Mouse (Mus musculus) activated CD4-positive, CD25-positive, alpha-beta regulatory T cell, adult 4 months (primary cell): ENCODE results near the gene Guca2a. TPM values are rescaled to one million over a fixed set of nuclear protein-coding genes. Genes with fewer than 3 reads are reported as not detected.

ENCODE experiments used
- ATAC-seq: one replicate; pipeline ENCODE4 v1.8.0; 2017
- polyA plus RNA-seq, 2 experiments: library from polyadenylated mRNA; unstranded; fragments of 100-300 nt; shearing (Covaris generic); gene quantifications; one replicate each; pipeline ENCODE4 v1.2.1; 2017

Guca2a gene
- polyA plus RNA-seq, 2 experiments from 2014 or later = not detected

DNA sequence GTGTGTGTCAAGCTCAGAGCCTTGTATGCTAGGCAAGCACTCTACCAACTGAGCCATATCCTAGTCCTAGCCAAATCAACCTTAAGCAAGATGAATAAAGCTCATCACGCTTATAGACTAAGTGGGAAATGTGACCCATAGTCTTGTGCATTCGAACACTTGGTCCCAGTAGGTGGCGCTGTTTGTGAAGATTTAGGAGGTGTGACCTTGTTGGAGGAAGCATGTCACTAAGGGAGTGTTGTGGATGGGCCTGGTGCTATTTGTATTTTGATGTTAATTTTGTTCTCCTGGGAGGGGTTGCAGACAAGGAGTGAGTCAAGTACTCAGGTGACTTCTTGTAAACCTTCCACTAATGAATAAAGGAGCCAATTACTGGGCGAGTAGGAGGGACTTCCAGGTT is 5.2 kb downstream of the Guca2a start:
- no peak for ATAC-seq

DNA sequence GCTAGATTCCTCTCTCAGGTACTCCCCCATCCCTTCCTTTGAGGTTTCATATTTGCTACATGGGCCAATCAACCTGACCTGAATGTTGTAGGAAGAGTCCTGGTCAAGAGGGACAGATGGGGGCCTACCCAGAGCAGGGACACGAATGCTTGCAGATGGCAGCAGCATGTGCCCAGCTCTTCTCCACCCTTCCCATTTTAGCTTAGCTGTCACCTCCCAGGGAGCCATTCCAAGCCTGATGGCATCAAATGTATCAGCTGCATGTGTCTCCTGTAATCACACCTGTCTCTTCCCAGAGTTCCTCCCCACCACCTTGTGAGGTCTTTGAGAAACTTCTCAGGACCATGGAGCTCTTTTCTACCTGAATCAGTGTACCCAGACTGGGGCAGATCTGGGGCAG is 19.5 kb downstream of the Guca2a start:
- ATAC-seq = no peak

DNA sequence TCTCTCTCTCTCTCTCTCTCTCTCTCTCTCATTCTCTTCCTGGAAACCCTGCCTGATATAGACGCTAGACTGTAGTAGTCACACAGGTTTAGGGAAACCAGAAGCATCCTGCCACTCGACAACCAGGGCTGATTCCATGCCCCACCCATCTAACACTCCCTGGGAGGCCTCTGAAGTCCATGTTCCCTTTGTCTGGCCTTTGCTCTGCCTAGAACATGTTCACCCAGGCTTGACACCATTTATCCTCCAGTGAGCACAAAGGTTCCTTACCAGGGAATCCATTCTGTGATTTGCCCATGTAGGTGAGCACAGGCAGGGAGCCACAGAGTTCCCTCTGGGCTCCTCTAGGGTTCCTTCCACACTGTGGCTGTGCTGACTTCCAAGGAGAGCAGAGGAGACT is 20.7 kb downstream of the Guca2a start:
- no peak for ATAC-seq

DNA sequence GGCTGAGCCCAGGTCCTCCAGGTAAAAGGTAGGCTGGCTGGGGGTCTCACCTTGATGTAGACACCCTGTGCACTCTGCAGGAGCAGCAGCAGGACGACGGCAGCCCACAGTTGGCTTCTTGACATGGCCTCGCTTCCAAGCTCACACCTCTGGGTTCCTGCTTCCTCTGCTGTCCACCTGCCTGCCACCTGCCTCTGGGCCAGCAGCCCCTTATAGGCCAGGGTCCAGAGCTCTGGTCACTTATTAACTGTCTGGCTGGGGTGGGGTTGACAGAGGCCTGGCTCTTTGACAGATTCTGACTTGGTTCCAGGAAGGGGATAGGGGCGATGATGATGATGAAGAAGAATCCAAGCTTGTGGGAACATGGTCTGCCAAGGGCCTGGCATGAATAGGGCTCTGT is 21.2 kb downstream of the Guca2a start, which contains the start of gene Guca2b:
TSS of gene Guca2b (minus strand) at position 224 of the 400 bp plus-strand sequence.
- no peak for ATAC-seq

DNA sequence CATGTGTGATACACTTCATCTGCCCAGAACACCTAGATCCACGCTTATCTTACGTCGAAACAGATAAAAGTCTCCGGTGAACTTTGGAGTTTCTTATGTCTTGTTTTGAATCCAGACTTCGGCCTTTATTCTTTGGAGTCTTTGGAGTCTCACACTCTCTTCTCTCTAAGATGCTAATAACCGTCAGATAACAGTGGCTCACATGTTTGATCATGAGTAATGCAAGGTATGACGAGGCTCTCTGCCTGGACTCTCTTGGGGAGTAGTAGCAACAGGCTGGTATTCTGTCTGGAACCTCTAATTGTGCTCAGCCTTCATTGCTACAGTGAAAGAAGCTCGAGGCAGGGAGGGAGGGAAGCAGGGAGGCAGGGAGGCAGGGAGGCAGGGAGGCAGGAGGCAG is 22.5 kb downstream of the Guca2a start:
- ATAC-seq = no peak

DNA sequence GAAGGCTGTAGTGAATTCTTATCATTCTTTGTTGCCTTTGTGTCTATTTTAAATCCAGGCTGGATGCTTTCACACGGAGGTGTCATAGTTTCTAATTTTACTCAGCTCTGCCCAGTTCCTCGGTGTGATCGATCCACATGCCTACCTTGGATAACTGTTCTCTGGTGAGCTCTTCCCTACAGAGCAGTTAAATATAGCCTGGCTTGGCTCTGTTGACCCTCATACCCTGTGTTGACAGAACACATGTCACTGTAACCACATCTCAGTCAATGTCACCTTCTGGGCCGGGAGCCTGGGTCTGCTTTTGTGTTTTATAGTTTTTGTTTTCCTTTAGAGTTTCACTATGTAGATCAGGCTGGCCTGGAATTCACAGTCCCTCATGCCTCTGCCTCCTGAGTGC is 24.6 kb downstream of the Guca2a start:
- no peak for ATAC-seq

DNA sequence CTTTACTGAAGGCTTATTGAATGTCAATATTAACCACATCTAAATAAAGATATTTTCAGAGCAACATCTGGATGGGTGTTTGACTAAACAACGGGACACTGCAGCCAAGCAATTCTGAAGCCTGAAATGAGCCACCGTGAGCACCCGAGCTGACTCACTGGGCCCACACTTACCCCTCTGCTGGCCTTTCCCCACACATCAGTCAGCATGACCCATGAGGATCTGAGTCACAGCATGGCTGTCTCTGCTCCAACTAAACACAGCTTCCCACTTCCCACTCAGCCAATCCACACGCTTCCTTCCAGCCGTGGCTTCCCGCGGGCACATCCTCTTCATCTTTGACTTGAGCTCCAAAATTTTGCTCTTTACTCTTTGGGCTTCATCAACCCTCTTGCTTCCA is 25.5 kb downstream of the Guca2a start:
- no peak for ATAC-seq

DNA sequence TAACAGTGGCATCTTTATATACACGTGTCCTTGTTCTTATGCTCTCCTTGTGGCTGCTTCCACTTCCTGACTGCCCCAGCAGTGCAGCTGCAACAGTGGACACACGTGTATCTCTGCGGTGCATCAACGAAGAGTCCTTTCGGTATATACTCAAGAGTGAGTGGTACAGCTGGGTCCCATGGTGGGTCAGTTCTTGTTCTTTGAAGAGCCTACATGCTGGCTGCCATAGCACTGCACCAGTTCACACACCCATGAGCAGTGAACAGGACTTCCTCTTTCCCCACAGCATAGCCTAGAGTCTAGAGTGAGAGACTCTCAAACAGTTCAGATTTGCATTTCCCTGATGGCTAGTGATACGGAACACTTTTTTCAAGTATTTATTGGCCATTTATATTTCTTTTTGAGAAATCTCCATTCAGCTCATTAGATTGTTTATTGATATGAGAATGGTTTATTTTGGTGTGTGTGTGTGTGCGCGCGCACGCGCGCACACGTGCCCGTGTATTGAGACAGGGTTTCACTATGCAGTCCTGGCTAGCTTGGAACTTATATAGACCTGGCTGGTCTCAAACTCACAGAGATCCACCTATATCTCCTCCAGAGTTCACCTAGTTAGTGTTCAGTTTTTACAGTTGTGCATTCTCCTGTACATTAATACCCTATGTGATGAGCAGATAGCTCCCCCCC is 26.0 kb downstream of the Guca2a start:
- ATAC-seq = no peak

DNA sequence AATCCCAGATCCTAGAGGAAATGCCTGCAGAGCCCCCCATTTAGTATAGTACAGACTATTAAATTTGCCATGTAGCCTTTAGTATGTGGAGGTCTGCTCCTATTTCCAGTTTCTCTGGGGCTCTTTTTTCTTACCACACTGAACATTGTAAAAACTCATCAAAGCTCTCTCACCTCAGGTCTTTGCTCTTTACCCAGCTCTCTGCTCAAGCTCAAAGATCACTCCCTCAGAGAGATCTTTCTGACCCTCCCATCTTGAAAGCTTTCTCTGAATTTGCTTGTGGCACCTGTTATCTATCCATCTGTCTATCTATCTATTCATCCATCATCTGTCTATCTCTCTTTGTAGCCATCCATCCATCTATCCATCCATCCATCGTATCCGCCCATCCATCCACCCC is 27.7 kb downstream of the Guca2a start:
- ATAC-seq = no peak

DNA sequence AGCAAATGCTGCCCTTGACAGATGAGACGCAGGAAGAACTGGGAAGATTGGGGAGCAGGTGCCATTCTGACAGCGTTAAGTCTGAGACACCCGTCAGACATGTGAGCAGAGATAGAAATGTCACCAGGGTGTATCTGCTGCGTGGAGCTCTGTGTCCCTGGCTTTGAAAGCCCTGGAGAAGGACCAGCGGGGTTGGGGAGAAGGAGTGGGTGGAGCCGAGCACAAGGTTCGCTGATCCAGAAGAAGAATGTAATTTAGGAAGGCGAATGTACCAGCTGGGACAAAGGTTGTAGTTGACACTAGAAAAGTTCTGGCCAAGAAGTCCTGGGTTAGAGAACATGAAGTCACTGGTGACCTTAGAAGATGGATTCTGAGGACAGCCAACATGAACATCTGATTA is 28.6 kb downstream of the Guca2a start:
- no peak for ATAC-seq

DNA sequence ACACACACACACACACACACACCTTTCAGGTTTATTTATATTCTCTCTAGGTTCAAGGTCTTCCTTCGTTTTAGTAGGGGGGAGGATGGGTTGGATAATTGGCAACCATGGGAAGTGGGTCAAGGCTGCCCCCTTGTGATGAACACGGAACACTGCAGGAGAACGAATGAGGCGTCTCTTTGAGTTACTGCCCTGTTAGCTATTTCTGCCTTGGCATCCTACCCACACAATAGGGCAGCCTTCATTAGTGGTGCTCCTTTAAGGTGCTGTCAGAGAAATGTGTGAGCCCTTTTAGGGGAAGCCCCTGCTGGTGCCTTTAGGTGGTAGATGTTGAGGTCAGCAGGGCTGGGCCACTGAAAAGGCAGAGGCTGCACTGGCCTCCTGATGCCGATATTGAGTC is 29.9 kb downstream of the Guca2a start:
- no peak for ATAC-seq

DNA sequence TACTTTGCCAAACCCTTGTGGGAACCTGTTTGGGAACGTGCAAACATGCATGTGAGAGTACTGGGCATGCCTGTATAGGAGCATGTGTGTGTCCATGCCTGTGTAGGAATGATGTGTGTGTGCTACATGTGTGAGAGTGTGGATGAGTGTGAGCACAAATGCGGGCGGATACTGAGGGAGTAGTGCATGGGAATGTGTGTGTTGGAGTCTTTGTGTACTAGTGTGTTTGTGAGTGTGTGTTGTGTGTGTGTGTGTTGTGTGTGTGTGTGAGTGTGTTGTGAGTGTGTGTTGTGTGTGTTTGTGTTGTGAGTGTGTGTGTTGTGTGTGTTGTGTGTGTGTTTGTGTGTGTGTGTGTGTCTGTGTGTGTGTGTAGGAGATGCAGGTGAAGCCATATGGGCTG is 30.7 kb downstream of the Guca2a start:
- ATAC-seq = no peak

DNA sequence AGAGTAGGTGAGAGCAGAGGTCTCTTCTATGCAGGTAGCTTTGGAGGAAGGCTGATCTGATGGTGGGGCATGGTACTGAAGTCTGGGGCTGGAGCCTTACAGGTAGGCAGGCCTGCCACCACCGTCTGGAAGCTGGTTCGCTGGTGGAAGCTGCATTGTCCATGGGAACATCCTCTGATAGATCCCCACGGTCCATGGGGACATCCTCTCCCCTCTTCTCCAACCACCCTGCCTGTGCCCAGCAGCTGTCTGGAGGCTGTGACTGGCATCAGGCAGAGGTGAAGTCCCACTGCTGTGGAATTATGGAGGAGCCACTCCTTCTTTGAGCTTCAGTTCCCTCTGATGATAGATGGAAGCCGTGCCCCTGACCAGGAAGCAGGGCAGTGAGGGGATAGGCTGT is 31.1 kb downstream of the Guca2a start:
- ATAC-seq = no peak

DNA sequence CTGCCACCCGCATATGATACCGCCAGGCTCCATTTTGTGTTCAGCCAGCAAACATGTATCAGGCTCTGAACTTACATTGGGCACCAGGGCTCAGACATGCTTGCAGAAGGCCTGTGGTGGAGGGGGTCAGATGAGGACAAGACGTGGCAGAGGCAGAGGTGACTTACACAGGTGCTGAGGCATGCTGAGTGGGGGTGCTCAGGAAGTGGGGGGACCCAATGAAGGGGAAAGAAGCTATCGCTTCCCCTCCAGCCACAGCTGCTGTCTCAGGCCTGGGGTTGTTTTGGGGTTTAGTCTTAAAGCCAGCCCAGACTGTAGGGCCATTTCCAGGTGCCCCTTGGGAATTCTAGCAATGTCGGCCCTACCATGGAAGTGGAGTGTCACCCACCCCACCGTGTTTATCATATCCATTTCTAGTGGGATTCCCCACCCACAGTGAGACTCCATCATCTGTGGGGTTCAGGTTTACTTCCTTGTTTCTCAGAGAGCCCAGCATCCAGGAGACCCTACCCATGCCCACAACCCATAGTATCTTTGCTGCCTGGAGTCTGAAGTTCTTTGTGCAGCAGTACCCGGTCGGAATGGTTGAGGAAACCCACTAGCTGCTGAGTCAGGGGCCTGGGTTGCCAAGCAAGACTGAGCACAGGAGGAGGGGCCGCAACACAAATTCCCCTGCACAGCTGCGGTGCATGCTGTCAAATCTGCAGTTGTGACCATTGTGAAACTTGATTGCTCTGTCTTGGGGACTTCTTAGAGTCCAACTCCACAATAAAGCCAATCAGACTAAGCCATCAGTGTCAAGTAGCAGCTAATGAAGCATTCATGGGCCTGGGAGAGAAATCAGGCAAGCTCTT is 32.1 kb downstream of the Guca2a start:
- no peak for ATAC-seq

DNA sequence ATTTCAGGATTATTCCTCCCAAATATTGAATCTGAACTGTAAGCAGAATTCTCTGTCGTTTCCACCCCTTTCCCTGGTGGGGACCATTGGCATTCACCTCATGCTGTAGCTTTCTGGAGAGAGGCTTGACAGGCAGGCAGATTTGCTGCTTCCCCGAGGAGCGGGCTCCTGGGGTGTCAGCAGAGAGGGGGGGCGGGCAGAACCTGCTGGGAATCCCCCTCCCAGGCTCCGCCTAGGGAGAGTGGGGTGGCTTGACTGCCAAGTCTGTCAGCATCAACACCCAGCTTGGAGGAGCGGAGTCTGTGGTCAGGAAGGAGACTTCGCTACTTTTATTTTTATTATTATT is 32.7 kb downstream of the Guca2a start:
- no peak for ATAC-seq

DNA sequence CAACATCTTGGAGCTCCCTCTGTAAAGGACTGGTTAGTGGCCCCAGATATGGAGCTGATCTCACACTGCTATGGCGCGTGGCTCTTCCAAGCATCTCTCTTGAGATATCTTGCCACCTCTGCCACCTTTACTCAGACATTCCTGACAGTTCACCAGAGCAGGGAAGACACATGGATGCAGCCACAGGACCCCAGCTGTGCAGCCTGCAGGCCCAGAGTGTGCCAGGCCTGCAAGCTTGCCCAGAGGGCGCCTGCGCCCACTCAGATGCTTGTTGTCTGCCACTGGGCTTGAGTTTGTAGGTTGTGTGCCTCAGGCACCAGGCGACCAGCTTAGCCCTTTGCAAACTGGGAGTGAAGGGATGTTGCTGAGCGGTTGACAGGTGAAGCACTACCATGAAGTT is 33.2 kb downstream of the Guca2a start:
- ATAC-seq = no peak

DNA sequence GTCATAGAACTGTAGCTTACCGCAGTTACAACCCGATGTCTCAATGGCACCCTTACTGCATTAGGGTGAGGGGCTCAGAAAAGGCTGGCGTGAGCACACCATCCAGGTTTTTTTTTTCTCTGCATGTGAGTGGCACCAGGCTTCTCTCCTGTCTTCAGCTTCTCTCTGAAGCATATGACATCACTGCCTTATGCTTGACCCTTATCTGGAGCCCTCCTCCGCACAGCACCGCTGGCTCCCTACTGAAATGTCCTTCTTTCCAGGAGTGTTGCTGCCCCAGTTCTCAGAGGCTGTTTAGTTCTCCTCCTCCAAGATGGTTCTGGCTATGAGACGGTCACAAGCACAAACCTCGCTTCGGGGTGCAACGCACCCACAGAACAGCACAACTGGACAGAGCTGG is 33.7 kb downstream of the Guca2a start:
- ATAC-seq = no peak

DNA sequence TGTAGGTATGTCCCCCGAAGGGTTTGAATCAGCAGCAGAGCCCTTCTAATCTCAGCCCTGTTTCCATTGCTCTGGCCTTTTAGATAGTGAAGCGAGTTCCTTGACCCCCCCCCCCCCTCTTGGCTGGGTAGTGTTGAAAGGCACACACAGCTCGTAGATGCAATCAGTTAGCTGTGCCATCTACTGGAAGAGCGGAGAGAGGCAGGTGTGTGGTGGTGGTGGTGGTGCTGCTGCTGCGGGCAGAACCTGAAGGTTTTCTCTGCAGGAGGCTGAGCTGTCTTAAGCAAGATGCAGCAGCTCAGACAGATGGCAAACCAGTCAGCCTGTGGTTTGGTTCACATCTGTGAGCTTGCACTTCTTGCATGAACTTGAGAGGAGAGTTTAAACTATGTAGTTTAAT is 35.2 kb downstream of the Guca2a start:
- ATAC-seq = no peak

DNA sequence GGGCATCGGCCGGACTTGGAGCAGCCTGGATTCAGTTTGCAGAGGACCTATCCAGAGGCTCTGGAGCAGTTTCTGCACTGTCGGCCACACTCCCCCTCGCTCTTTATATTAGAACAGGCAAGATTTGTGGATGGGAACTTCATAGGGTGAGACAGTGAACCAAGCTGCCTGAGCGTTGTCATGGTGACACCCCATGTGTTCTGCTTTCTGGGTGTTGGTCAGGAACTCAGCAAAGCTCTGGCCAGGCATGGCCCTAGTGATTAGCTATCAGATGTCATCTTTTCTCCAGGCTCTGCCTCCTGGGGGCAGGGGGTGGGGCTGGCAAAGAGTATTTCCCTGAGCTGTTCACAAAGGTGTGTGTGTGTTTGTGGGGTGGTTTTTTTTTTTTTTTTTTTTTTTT is 45.1 kb downstream of the Guca2a start:
- ATAC-seq = no peak

DNA sequence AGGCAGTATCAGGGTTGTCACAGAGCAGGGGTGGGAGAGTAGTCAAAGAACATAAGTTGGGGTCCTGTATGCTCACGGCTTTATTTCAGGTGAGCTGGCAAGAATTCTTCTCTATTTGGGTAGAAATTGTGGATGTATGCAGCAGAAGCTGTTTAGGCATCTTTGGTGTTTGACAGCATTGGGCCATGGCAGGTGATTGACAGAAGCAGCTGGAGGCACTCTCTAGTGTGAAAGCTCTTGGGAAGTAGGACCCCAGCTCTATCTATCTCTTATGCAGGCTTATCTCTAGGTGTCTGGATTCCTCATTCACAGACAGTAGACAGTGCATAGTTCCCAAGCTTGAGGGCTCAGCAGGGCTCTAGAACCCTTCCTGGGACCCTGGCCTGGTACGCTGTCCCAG is 48.2 kb downstream of the Guca2a start:
- ATAC-seq = no peak
